Mouse (Mus musculus) kidney, embryonic 14.5 days (tissue): Measurements from ENCODE around the gene Nrl. TPM values are rescaled to one million over a fixed set of nuclear protein-coding genes. Genes with fewer than 3 reads are reported as not detected.

ENCODE experiments used
- ATAC-seq: fragments of 200-750 bp; cut with Nextera tagmentation; 2 replicates; pipeline ENCODE4 v1.8.0; 2017; ENCODE audit warnings: moderate number of reproducible peaks, mild to moderate bottlenecking, moderate TSS enrichment, moderate library complexity; ENCODE audit not compliant: low FRiP score, low TSS enrichment
- H3K27ac ChIP-seq: fragments of 300-500 bp; sonication (generic); 2 replicates; pipeline ENCODE4 v1.5.1; 2014; ENCODE audit warnings: low read depth, mild to moderate bottlenecking, low read length, moderate library complexity, mixed read lengths
- H3K27me3 ChIP-seq: fragments of 300-500 bp; sonication (generic); 2 replicates; pipeline ENCODE4 v1.6.1; 2014; ENCODE audit warnings: mild to moderate bottlenecking, low read length; ENCODE audit not compliant: control insufficient read depth, insufficient read depth
- H3K36me3 ChIP-seq: fragments of 300-500 bp; sonication (generic); 2 replicates; pipeline ENCODE4 v1.6.1; 2014; ENCODE audit warnings: low read length, mixed read lengths; ENCODE audit not compliant: control insufficient read depth, insufficient read depth
- H3K4me1 ChIP-seq: fragments of 300-500 bp; sonication (generic); 2 replicates; pipeline ENCODE4 v1.6.1; 2014; ENCODE audit warnings: low read length, mixed read lengths; ENCODE audit not compliant: control insufficient read depth, insufficient read depth
- H3K4me2 ChIP-seq: fragments of 300-500 bp; sonication (generic); replicated peaks from 2 replicates; pipeline ENCODE4 v1.6.1; 2014; ENCODE audit warnings: low read depth, mild to moderate bottlenecking, low read length
- H3K4me3 ChIP-seq: fragments of 300-500 bp; sonication (generic); 2 replicates; pipeline ENCODE4 v1.5.1; 2014; ENCODE audit warnings: mild to moderate bottlenecking, low read length
- H3K9ac ChIP-seq: fragments of 300-500 bp; sonication (generic); 2 replicates; pipeline ENCODE4 v1.6.1; 2014; ENCODE audit warnings: low read depth, mild to moderate bottlenecking, low read length, moderate library complexity
- H3K9me3 ChIP-seq: fragments of 300-500 bp; sonication (generic); 2 replicates; pipeline ENCODE4 v1.6.1; 2016; ENCODE audit warnings: low read length; ENCODE audit not compliant: control insufficient read depth
- WGBS: fragments of 180-500 bp; shearing (Covaris S2); extraction: QIAGEN DNeasy Blood & Tissue Kit; methylation state at CpG from one replicate; pipeline ENCODE4 v1.1.7; 2014; 5-methylcytosine and 5-hydroxymethylcytosine counted together
- polyA plus RNA-seq: library from polyadenylated mRNA; unstranded; fragments of >200 nt; fragmentation: Nextera tagmentation; extraction: Ambion mirVana; gene quantifications from 2 replicates; pipeline ENCODE4 v1.2.1, GENCODE M21; 2014

Gene Nrl
- polyA plus RNA-seq, 1 experiment from 2014 or later, result not detected

GRCm38 (mm10) chr14:55497449-55497821, 27.3 kb downstream of the Nrl start:
- Histone ChIP-seq H3K9me3 (no peaks in the 10 kb centered on the region), H3K4me2 (no peak overlapping the region), H3K4me3 (no peak overlapping the region), H3K27me3 (no peaks in the 10 kb centered on the region), H3K4me1 (0 out of 2 replicates have a peak, but pooled peaks cover 3% of the 10 kb centered on the region), H3K36me3 (no peaks in the 10 kb centered on the region), H3K27ac (no peak overlapping the region), H3K9ac (peak overlapping the region; percentile 28; the same call in 1 of the 2 replicates)
- WGBS, result 9% methylated on average over 6 of the region's 6 CpGs
- ATAC-seq, result peak; percentile 66

GRCm38 (mm10) chr14:55496761-55497448, 27.9 kb downstream of the Nrl start:
- no peak overlapping the region for H3K9ac ChIP-seq
- H3K27ac ChIP-seq, result no peak overlapping the region
- no peaks in the 10 kb centered on the region for H3K9me3 ChIP-seq
- H3K27me3 ChIP-seq, result no peaks in the 10 kb centered on the region
- no peaks in the 10 kb centered on the region for H3K36me3 ChIP-seq
- H3K4me3 ChIP-seq, result no peak overlapping the region
- 79% methylated on average over 16 of the region's 16 CpGs for WGBS
- no peak overlapping the region for H3K4me2 ChIP-seq
- peak; percentile 21 for ATAC-seq
- 0 out of 2 replicates have a peak, but pooled peaks cover 3% of the 10 kb centered on the region for H3K4me1 ChIP-seq

DNA sequence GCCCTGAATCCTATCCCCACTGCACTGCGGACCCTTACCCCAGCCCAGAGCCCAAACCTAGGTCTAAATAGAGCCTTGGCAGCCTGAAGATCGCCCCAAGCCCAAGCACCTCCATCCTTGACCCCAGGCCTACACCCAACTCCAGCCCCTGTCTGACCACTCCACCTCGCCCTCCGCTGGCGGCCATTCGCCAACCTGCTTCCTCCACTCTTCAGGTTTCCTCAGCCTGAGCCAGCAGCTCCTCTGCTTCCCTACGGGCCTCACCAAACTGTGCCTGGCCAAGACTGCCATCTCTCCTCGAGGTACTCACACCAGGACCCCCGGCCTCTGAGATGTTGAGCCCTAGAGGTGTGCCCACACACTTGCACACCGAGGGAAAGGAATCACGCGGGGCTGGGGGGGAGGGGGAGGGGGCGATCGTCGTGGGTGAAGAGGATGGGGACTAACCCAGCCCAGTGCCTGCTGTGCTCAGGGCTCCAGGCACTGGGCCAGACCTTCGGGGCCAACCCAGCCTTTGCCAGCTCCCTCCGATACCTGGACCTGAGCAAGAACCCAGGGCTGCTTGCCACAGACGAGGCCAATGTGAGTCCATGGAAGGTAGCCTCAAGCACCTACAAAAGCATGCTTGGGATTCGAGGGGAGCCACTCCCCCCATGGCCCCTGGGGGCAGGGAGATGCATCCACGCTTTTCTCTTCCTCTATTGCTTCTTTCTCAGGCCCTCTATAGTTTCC, 29.1 kb downstream of the Nrl start:
- WGBS, result 77% methylated on average over 19 of the region's 20 CpGs
- Histone ChIP-seq H3K4me1 (0 out of 2 replicates have a peak, but pooled peaks cover 3% of the 10 kb centered on the region), H3K27ac (no peak overlapping the region), H3K4me3 (no peak overlapping the region), H3K9ac (no peak overlapping the region), H3K4me2 (no peak overlapping the region), H3K9me3 (no peaks in the 10 kb centered on the region), H3K27me3 (no peaks in the 10 kb centered on the region), H3K36me3 (no peaks in the 10 kb centered on the region)
- no peak for ATAC-seq

- H3K27ac ChIP-seq, result no peak overlapping the region
- H3K27me3 ChIP-seq, result no peaks in the 10 kb centered on the region
- H3K4me1 ChIP-seq, result no peaks in the 10 kb centered on the region
- H3K36me3 ChIP-seq, result peaks cover 6% of the 10 kb centered on the region
- H3K9ac ChIP-seq, result no peak overlapping the region
- no peak overlapping the region for H3K4me2 ChIP-seq
- WGBS, result 36% methylated on average over 3 of the region's 3 CpGs
- no peaks in the 10 kb centered on the region for H3K9me3 ChIP-seq
- no peak for ATAC-seq
- H3K4me3 ChIP-seq, result no peak overlapping the region
Measured at GRCm38 (mm10) chr14:55492103-55492502, 32.7 kb downstream of the Nrl start.

GRCm38 (mm10) chr14:55491291-55491833, 33.4 kb downstream of the Nrl start:
- Histone ChIP-seq H3K27me3 (no peaks in the 10 kb centered on the region), H3K4me1 (no peaks in the 10 kb centered on the region), H3K9ac (peak overlapping the region; percentile 67), H3K9me3 (no peaks in the 10 kb centered on the region), H3K36me3 (peaks cover 6% of the 10 kb centered on the region), H3K4me3 (peak overlapping the region; percentile 59), H3K27ac (peak overlapping the region; percentile 69; the same call in 1 of the 2 replicates), H3K4me2 (peak overlapping the region; percentile 98)
- peak; percentile 82 for ATAC-seq
- under 1% methylated on average over 30 of the region's 30 CpGs for WGBS

DNA sequence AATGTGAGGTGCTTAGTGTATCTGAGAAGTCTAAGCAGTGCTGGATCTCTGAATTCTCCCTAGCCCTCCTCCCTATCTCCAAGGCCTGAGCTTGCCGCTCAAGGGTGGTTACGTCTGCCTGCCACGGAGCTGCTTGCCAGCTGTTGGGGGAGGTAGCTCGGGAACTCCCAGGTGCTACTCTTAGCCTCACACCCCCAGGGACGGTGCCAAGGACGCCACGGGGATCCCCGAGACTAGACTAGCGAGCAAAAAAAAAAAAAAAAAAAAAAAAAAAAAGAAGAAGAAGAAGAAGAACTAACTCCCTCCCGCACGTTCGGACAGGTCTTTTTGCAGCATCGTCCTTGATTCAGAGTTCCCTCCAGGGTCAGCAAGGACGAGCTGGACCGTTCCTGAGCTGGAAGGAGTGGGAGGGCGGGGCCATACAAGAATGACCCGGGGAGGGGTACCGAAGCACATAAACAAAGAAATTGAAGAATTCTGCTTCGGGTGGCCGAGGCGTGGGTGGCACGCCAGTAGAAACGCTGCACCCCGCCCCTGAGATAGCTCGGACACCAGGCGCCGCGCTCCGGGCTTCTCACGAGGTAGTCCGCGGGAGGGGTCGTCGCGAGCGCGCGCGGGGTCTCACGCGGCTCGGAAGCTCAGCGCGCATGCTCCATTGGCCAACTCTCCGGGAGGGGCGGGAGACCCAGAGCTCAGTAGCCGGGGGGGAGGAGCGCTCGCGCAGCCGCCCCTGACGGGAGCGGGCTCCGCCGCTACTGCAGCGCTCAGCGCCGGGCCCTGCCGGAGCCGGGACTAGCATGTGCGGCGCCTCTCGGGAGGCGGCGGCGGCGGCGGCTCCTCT, 34.2 kb downstream of the Nrl start, which contains the start of gene Carmil3:
TSS of gene Carmil3 (plus strand) at position 291 of the 841 bp plus-strand sequence.
- WGBS, result under 1% methylated on average over 54 of the region's 68 CpGs
- Histone ChIP-seq H3K9me3 (no peaks in the 10 kb centered on the region), H3K36me3 (peaks cover 12% of the 10 kb centered on the region), H3K9ac (peak within 1 kb of the TSS; percentile 67), H3K27ac (peak within 1 kb of the TSS; percentile 69; the same call in 1 of the 2 replicates), H3K4me3 (peak within 1 kb of the TSS; percentile 59), H3K4me2 (peak within 1 kb of the TSS; percentile 98), H3K4me1 (no peaks in the 10 kb centered on the region), H3K27me3 (no peaks in the 10 kb centered on the region)
- ATAC-seq, result peak; percentile 83

- Histone ChIP-seq H3K36me3 (peaks cover 18% of the 10 kb centered on the region), H3K9me3 (no peaks in the 10 kb centered on the region), H3K27ac (no peak overlapping the region), H3K9ac (no peak overlapping the region), H3K4me2 (no peak overlapping the region), H3K4me1 (no peaks in the 10 kb centered on the region), H3K27me3 (no peaks in the 10 kb centered on the region), H3K4me3 (no peak overlapping the region)
- ATAC-seq, result no peak
- WGBS, result 89% methylated on average over 8 of the region's 8 CpGs
Measured at GRCm38 (mm10) chr14:55486836-55487235, 37.9 kb downstream of the Nrl start.

GRCm38 (mm10) chr14:55484430-55485085, 40.2 kb downstream of the Nrl start:
- no peak for ATAC-seq
- H3K9ac ChIP-seq, result no peak overlapping the region
- no peak overlapping the region for H3K4me2 ChIP-seq
- no peak overlapping the region for H3K27ac ChIP-seq
- no peak overlapping the region for H3K4me3 ChIP-seq
- H3K36me3 ChIP-seq, result peaks cover 29% of the 10 kb centered on the region
- 69% methylated on average over 5 of the region's 5 CpGs for WGBS
- H3K27me3 ChIP-seq, result no peaks in the 10 kb centered on the region
- H3K9me3 ChIP-seq, result no peaks in the 10 kb centered on the region
- no peaks in the 10 kb centered on the region for H3K4me1 ChIP-seq
